Mouse (Mus musculus) embryonic facial prominence, embryonic 11.5 days (tissue): ENCODE results near the gene Oas1f. TPM values are rescaled to one million over a fixed set of nuclear protein-coding genes. Genes with fewer than 3 reads are reported as not detected.
"Not testable (repeated sequence)": the region's sequence is repeated elsewhere in the genome, so short reads cannot be mapped to it uniquely, and the experiment has no call there.

ENCODE experiments used
- ATAC-seq: fragments of 200-750 bp; cut with Nextera tagmentation; replicated peaks from 2 replicates; pipeline ENCODE4 v1.8.0; 2017; ENCODE audit warnings: low read depth; ENCODE audit not compliant: insufficient number of reproducible peaks, low FRiP score, low TSS enrichment
- DNase-seq: peaks from one replicate; pipeline ENCODE4 v3.0.0-alpha.2; 2015; ENCODE audit warnings: low spot score
- H3K27ac ChIP-seq: fragments of 300-500 bp; sonication (generic); replicated peaks from 2 replicates; pipeline ENCODE4 v1.5.1; 2014; ENCODE audit warnings: mild to moderate bottlenecking, low read depth, low read length, control low read depth
- H3K27me3 ChIP-seq: fragments of 300-500 bp; sonication (generic); 2 replicates; pipeline ENCODE4 v1.6.1; 2014; ENCODE audit warnings: mild to moderate bottlenecking, low read length, moderate library complexity, mixed read lengths; ENCODE audit not compliant: control insufficient read depth, insufficient read depth
- H3K36me3 ChIP-seq: fragments of 300-500 bp; sonication (generic); replicated peaks from 2 replicates; pipeline ENCODE4 v1.6.1; 2014; ENCODE audit warnings: low read depth, mild to moderate bottlenecking, low read length, moderate library complexity, mixed read lengths; ENCODE audit not compliant: control insufficient read depth, insufficient read depth
- H3K4me1 ChIP-seq: fragments of 300-500 bp; sonication (generic); 2 replicates; pipeline ENCODE4 v1.6.1; 2014; ENCODE audit warnings: low read length, mixed read lengths; ENCODE audit not compliant: control insufficient read depth, insufficient read depth
- H3K4me2 ChIP-seq: fragments of 300-500 bp; sonication (generic); 2 replicates; pipeline ENCODE4 v1.6.1; 2014; ENCODE audit warnings: low read depth, mild to moderate bottlenecking, control low read depth, low read length, moderate library complexity
- H3K4me3 ChIP-seq: fragments of 300-500 bp; sonication (generic); 2 replicates; pipeline ENCODE4 v1.5.1; 2014; ENCODE audit warnings: low read depth, low read length, control low read depth
- H3K9ac ChIP-seq: fragments of 300-500 bp; sonication (generic); replicated peaks from 2 replicates; pipeline ENCODE4 v1.6.1; 2014; ENCODE audit warnings: mild to moderate bottlenecking, control low read depth, low read length
- H3K9me3 ChIP-seq: fragments of 300-500 bp; sonication (generic); replicated peaks from 2 replicates; pipeline ENCODE4 v1.6.1; 2016; ENCODE audit warnings: mild to moderate bottlenecking, low read length, inconsistent platforms, mixed read lengths; ENCODE audit not compliant: control insufficient read depth
- WGBS: fragments of 180-500 bp; shearing (Covaris S2); extraction: QIAGEN DNeasy Blood & Tissue Kit; methylation state at CpG from one replicate; pipeline ENCODE4 v1.1.7; 2014; 5-methylcytosine and 5-hydroxymethylcytosine counted together
- polyA plus RNA-seq: library from polyadenylated mRNA; unstranded; fragments of >200 nt; fragmentation: Nextera tagmentation; extraction: Ambion mirVana; gene quantifications from 2 replicates; pipeline ENCODE4 v1.2.1, GENCODE M21; 2014

Oas1f gene
- polyA plus RNA-seq, 1 experiment from 2014 or later = not detected

DNA sequence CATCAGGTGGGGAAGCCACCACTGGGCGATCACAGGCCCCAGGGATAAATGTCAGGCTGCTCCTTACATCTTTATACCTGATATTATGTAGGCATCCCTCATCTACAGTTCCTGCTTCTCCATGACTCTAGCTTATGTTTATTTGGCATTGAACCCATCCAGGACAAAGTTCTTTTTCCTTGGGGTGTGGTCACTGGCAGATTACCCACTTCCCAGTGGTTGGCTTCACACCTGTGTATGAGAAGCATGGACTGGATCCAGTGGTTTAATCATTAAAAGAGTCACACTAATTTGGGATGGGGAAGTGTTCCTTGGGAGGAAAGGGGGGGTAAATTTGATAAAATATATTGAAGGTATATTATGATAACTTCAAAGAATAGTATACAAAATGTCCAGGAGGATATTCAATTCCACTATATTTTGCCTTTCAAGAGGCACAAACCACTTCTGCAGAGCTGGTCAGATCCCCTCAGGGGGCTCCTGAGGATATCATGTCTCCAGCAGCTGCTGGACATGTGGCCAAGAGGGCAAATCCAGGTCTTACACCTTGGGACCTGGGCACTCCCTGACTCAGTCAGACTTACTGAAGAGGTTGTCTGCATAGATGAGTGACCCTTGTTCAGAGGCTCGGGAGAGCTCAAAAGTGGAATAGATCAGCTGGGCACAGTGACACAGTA, 44.5 kb downstream of the Oas1f start:
- H3K9me3 ChIP-seq, H3K4me1 ChIP-seq, ATAC-seq, DNase-seq, H3K4me2 ChIP-seq, H3K27me3 ChIP-seq, H3K9ac ChIP-seq, H3K4me3 ChIP-seq, H3K27ac ChIP-seq, H3K36me3 ChIP-seq: not testable (repeated sequence)
- 76% methylated on average over 2 of the region's 2 CpGs for WGBS

DNA sequence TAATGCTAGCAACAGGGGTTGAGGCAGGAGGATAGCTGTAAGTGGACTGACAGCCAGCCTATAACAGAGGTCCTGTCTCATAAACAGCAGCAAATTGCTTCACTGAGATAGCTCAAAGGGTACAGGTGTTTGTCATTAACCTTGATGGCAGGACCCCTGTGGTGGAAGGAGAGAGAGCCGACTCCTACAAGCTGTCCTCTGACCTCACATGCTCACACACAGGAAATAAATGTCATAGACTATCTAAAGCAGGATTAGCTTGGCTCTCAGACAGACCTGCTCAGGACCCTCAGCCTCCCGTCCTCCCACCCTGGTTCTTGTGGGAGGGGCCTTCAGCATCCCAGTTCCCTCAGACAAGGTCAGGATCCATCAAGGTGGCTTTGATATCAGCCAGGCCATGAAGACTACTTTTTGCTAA, 45.1 kb downstream of the Oas1f start:
- Histone ChIP-seq H3K36me3 (no peaks in the 10 kb centered on the region), H3K27me3 (no peaks in the 10 kb centered on the region), H3K9ac (no peak overlapping the region), H3K4me3 (no peak overlapping the region), H3K9me3 (no peaks in the 10 kb centered on the region), H3K4me2 (no peak overlapping the region), H3K4me1 (no peaks in the 10 kb centered on the region), H3K27ac (no peak overlapping the region)
- WGBS = 35% methylated on average over 2 of the region's 2 CpGs
- ATAC-seq (no peak), DNase-seq (no peak)

DNA sequence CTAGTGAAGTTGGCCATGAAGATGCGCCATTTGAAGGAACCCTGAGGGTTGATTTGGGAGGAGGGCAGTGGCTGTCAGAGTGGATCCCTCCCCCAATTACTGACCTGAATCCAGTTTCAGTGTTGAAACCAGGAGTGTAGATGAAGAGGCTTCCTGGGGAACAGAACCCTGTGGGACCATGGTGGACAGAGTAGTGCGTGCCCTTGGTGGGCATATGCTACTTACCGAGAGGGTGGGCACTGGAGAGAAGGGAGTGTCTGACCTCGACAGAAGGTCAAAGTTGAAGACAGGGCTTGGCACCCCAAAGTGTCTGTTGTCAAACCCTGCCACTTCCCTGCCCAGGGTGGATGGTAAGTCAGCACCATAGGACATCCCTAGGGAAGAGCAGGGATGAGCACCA, 46.7 kb downstream of the Oas1f start:
- H3K27me3 ChIP-seq, DNase-seq, H3K36me3 ChIP-seq, ATAC-seq, H3K27ac ChIP-seq, H3K4me3 ChIP-seq, H3K9me3 ChIP-seq, H3K4me1 ChIP-seq, H3K4me2 ChIP-seq, H3K9ac ChIP-seq: not testable (repeated sequence)
- 90% methylated on average over 4 of the region's 4 CpGs for WGBS

DNA sequence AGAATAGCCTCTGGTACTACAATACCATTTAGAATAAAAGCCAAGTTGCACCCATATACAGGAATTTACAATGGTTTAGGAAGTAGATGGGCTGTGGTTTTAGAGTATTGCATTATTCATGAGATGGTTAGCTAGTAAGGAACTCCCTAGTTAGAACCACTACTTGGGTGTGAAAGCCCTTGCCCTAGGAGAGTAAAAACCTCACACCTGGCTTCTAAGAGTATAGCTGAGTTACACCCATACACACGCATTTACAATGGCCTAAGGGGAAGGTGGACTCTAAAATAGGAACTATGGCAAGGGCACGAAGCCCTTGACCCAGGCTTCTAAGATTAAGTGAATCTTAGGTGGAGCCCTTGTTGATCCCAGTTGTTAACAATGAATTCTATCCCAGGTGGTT, 47.5 kb downstream of the Oas1f start:
- not testable (repeated sequence) for ATAC-seq
- 69% methylated on average over 2 of the region's 2 CpGs for WGBS

DNA sequence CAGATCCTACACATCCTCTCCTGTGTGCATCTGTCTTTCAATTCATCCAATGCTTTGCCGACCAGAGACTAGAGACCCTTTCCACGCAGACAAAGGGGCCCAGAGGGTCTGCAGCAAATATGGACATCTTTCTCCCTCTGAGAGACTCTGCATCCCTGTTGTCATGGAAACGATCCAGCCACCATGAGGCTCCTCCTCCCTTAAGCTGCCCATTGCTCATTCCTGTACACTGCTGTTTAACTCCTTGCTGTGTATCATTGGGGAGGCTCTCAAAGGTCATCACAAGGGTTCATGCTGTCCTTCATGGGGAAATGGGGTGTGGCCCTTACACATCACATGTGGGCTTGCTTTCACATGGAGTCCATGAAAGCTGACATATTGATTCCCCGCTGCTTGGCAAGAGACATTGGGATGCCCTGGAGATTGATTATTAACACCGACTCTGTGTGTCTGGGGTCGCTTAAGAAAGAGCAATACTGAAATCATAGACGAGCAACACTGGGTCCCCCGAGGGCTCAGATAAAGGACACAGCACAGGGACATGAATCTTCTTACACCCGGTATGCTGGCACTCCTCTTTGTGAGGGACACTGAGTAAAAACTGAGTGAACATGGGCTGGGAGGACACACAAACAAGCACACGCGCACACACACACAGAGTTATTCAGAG, 48.2 kb downstream of the Oas1f start:
- Histone ChIP-seq H3K36me3 (no peaks in the 10 kb centered on the region), H3K9ac (no peak overlapping the region), H3K27me3 (no peaks in the 10 kb centered on the region), H3K9me3 (no peaks in the 10 kb centered on the region), H3K4me1 (no peaks in the 10 kb centered on the region), H3K27ac (no peak overlapping the region), H3K4me2 (no peak overlapping the region), H3K4me3 (no peak overlapping the region)
- DNase-seq (no peak), ATAC-seq (no peak)
- 90% methylated on average over 11 of the region's 11 CpGs for WGBS

More for the DNA sequence above, 47.5 kb downstream of the Oas1f start:
- H3K4me1 ChIP-seq, H3K9ac ChIP-seq, H3K4me3 ChIP-seq, H3K36me3 ChIP-seq, H3K9me3 ChIP-seq, H3K27ac ChIP-seq, DNase-seq, H3K4me2 ChIP-seq, H3K27me3 ChIP-seq: not testable (repeated sequence)

DNA sequence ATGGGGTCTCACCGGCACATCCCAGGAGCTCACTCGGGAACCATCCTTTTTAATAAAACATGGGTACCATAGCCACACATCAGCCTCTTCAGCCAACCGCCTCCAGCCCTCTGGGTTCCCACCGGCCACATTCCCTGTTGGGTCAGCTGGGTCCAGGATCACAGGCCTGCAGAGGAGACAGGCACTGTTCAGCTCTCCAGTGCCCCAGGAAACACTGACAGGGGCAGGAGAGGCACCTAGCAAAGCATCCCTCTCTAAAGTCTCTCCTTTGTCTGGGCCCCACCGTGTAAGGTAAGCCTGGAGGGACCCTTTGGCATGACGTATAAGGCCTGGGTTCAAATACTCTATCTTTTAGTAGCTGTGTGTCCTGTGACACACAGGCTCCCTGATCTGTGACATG, 51.1 kb downstream of the Oas1f start:
- ATAC-seq (no peak), DNase-seq (no peak)
- H3K36me3 ChIP-seq = no peaks in the 10 kb centered on the region
- H3K4me3 ChIP-seq = no peak overlapping the region
- no peak overlapping the region for H3K27ac ChIP-seq
- H3K4me1 ChIP-seq = no peaks in the 10 kb centered on the region
- H3K27me3 ChIP-seq = no peaks in the 10 kb centered on the region
- no peaks in the 10 kb centered on the region for H3K9me3 ChIP-seq
- H3K9ac ChIP-seq = no peak overlapping the region
- H3K4me2 ChIP-seq = no peak overlapping the region
- WGBS = 87% methylated on average over 6 of the region's 6 CpGs

DNA sequence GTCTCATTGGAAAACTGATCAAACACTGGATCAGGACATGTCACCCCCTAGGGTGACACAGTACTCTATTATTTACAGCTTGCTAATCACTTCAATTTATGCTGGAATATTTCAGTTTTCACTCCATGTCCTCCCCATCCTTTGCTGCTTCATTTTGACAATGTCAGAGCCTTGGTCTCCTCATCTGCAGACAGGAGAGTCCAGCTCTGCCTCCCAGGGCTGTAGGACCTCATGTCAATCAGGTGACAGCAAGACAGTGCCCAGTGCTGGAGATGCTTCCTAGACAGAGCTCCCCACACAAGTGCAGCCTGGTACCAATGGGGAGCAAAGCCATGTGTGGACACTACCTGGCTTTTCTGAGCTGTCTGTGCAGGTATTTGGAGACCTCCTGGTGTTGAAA, 51.6 kb downstream of the Oas1f start:
- H3K9ac ChIP-seq = no peak overlapping the region
- ATAC-seq = no peak
- no peak overlapping the region for H3K4me3 ChIP-seq
- H3K27ac ChIP-seq = no peak overlapping the region
- no peaks in the 10 kb centered on the region for H3K36me3 ChIP-seq
- H3K27me3 ChIP-seq = no peaks in the 10 kb centered on the region
- H3K9me3 ChIP-seq = no peaks in the 10 kb centered on the region
- H3K4me1 ChIP-seq = no peaks in the 10 kb centered on the region
- H3K4me2 ChIP-seq = no peak overlapping the region
- DNase-seq = no peak

DNA sequence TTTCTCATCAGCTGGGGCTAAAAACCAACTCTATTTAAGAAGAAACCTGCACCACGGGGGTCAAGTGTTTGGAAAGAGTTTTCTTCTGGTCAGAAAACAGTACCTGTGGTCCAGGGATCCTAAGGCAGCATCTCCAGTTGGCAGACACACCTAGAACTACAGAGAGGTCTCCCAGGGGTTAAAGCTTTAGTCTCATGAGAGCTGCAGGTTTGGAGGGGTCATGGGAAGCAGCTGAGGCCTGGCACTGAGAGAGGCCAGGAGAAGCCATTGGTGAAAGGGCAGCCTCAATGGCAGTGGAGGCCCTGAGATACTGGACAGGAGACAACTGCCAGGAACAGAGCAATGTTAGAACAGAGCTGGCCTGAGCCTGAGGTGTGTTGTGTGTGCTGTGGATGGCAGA, 53.5 kb downstream of the Oas1f start:
- no peak overlapping the region for H3K4me2 ChIP-seq
- H3K9ac ChIP-seq = no peak overlapping the region
- no peak overlapping the region for H3K27ac ChIP-seq
- no peaks in the 10 kb centered on the region for H3K9me3 ChIP-seq
- no peak overlapping the region for H3K4me3 ChIP-seq
- H3K36me3 ChIP-seq = no peaks in the 10 kb centered on the region
- H3K4me1 ChIP-seq = no peaks in the 10 kb centered on the region
- 59% methylated on average over 1 of the region's 1 CpGs for WGBS
- no peaks in the 10 kb centered on the region for H3K27me3 ChIP-seq
- ATAC-seq (no peak), DNase-seq (no peak)
